Mouse (Mus musculus) large intestine, adult 2 months (tissue): ENCODE measurements around the gene Mmp17. TPM values are rescaled to one million over a fixed set of nuclear protein-coding genes. Genes with fewer than 3 reads are reported as not detected.

Experiments used
- DNase-seq: peaks from one replicate; pipeline ENCODE4 v3.0.0-alpha.2; 2012; ENCODE audit warnings: low read depth, low spot score
- WGBS: fragments of 180-500 bp; shearing (Covaris S2); methylation state at CpG from one replicate; pipeline ENCODE4 v1.1.7; 2018; 5-methylcytosine and 5-hydroxymethylcytosine counted together
- polyA plus RNA-seq: library from polyadenylated mRNA; depleted of rRNA; stranded (reverse); fragments of >200 nt; gene quantifications from 2 replicates; pipeline ENCODE4 v1.2.3, GENCODE M21; 2012; rRNA removed

Mmp17 gene
- 4.0 and 4.3 TPM in 2 replicates for polyA plus RNA-seq

GRCm38 (mm10) chr5:129583761-129584582, at the start of gene Mmp17:
TSS of gene Mmp17 (plus strand) at chr5:129584169.
- WGBS, result under 1% methylated on average over 80 of the region's 80 CpGs
- DNase-seq, result peak; percentile 57

- 79% methylated on average over 2 of the region's 2 CpGs for WGBS
- no peak for DNase-seq
Measured at GRCm38 (mm10) chr5:129534500-129534899, 49.5 kb upstream of the Mmp17 start.

GRCm38 (mm10) chr5:129535021-129535420, 48.9 kb upstream of the Mmp17 start:
- DNase-seq, result no peak

GRCm38 (mm10) chr5:129535431-129535830, 48.5 kb upstream of the Mmp17 start:
- WGBS, result 94% methylated on average over 3 of the region's 3 CpGs

More at GRCm38 (mm10) chr5:129535021-129535420, 48.9 kb upstream of the Mmp17 start:
- 83% methylated on average over 2 of the region's 2 CpGs for WGBS

GRCm38 (mm10) chr5:129538826-129539225, 45.1 kb upstream of the Mmp17 start:
- DNase-seq, result no peak
- WGBS, result 91% methylated on average over 4 of the region's 4 CpGs

More at GRCm38 (mm10) chr5:129535431-129535830, 48.5 kb upstream of the Mmp17 start:
- DNase-seq, result no peak

GRCm38 (mm10) chr5:129542236-129542635, 41.7 kb upstream of the Mmp17 start:
- no peak for DNase-seq
- WGBS, result 94% methylated on average over 3 of the region's 3 CpGs

- no peak for DNase-seq
- 71% methylated on average over 9 of the region's 9 CpGs for WGBS
Measured at GRCm38 (mm10) chr5:129545787-129546186, 38.2 kb upstream of the Mmp17 start.

GRCm38 (mm10) chr5:129549716-129550115, 34.3 kb upstream of the Mmp17 start:
- 90% methylated on average over 12 of the region's 12 CpGs for WGBS

GRCm38 (mm10) chr5:129550790-129551189, 33.2 kb upstream of the Mmp17 start:
- no peak for DNase-seq
- WGBS, result 96% methylated on average over 6 of the region's 6 CpGs

More at GRCm38 (mm10) chr5:129549716-129550115, 34.3 kb upstream of the Mmp17 start:
- DNase-seq, result no peak

- no peak for DNase-seq
- WGBS, result 97% methylated on average over 2 of the region's 2 CpGs
Measured at GRCm38 (mm10) chr5:129551991-129552390, 32.0 kb upstream of the Mmp17 start.

- WGBS, result 88% methylated on average over 6 of the region's 6 CpGs
- no peak for DNase-seq
Measured at GRCm38 (mm10) chr5:129553642-129554041, 30.3 kb upstream of the Mmp17 start.

- 78% methylated on average over 5 of the region's 5 CpGs for WGBS
- no peak for DNase-seq
Measured at GRCm38 (mm10) chr5:129558591-129558990, 25.4 kb upstream of the Mmp17 start.

- WGBS, result 88% methylated on average over 11 of the region's 11 CpGs
- DNase-seq, result no peak
Measured at GRCm38 (mm10) chr5:129559283-129559682, 24.7 kb upstream of the Mmp17 start.

GRCm38 (mm10) chr5:129562342-129562741, 21.6 kb upstream of the Mmp17 start:
- DNase-seq, result no peak
- WGBS, result 89% methylated on average over 8 of the region's 8 CpGs

- no peak for DNase-seq
- WGBS, result 92% methylated on average over 4 of the region's 4 CpGs
Measured at GRCm38 (mm10) chr5:129568596-129568995, 15.4 kb upstream of the Mmp17 start.

- 22% methylated on average over 12 of the region's 12 CpGs for WGBS
- no peak for DNase-seq
Measured at GRCm38 (mm10) chr5:129578201-129578600, 5.8 kb upstream of the Mmp17 start.

- DNase-seq, result no peak
- 14% methylated on average over 6 of the region's 6 CpGs for WGBS
Measured at GRCm38 (mm10) chr5:129580046-129580445, 3.9 kb upstream of the Mmp17 start.

GRCm38 (mm10) chr5:129580572-129580971, 3.4 kb upstream of the Mmp17 start:
- 76% methylated on average over 9 of the region's 9 CpGs for WGBS
- no peak for DNase-seq

- DNase-seq, result no peak
- 65% methylated on average over 7 of the region's 7 CpGs for WGBS
Measured at GRCm38 (mm10) chr5:129581015-129581414, 3.0 kb upstream of the Mmp17 start.

- 2% methylated on average over 12 of the region's 12 CpGs for WGBS
- DNase-seq, result no peak
Measured at GRCm38 (mm10) chr5:129583331-129583730, 638 bp upstream of the Mmp17 start.
